7 mouse cellular contexts compared by ENCODE assay signal in the genomic region with DNA sequence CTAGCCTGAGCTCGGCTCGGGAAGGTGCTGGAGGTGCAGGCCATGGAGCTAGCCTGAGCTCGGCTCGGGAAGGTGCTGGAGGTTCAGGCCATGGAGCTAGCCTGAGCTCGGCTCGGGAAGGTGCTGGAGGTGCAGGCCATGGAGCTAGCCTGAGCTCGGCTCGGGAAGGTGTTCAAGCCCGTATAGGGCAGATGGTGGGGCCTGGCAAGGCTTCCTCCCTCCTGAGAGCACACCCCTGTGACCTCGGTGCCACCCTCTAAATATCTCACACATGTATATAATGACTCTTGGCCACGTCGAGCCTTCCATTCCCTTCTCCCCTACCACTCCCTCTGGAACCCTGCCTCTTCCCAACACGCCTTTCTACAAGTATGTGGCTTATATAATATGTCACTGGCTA. TPM values are rescaled to one million over a fixed set of nuclear protein-coding genes. Genes with fewer than 3 reads are reported as not detected.
DNase-seq lines count a peak whose midpoint lies in the region; ATAC-seq and TF ChIP-seq lines count a peak whose summit lies in the region.
"Not testable (repeated sequence)": the region's sequence is repeated elsewhere in the genome, so short reads cannot be mapped to it uniquely, and the experiment has no call there.

No protein-coding gene starts in this region.

- not testable (repeated sequence) for TF ChIP-seq EP300 in heart, adult 2 months (IDR thresholded peaks at IDR 0.05; ENCODE audit: insufficient read depth, low read depth, low read length)

- H3K9me3 ChIP-seq in heart, embryonic 14.5 days (ENCODE audit: control insufficient read depth, low read length); heart, embryonic 16.5 days (replicated peaks; ENCODE audit: control insufficient read depth, low read length): not testable (repeated sequence)

- peak overlapping the region; percentile 15; the same call in 1 of the 2 replicates for H3K27ac ChIP-seq in brown adipose tissue, adult 24 weeks (replicated peaks; ENCODE audit: low read depth, low read length)
- H3K27ac ChIP-seq in gastrocnemius, adult 2 months: peak overlapping the region; percentile 85
- H3K27ac ChIP-seq in heart, adult 2 months: peak overlapping the region; percentile 15
- H3K27ac ChIP-seq in heart, embryonic 14.5 days (replicated peaks in 1 of 2; ENCODE audit: control insufficient read depth in 1 of 2, insufficient read depth in 1 of 2, low read depth in 2 of 2, low read length in 2 of 2): peak overlapping the region; percentile 2 to 45; a peak in 3 of 4 replicates
- peak overlapping the region; percentile 61 for H3K27ac ChIP-seq in heart, embryonic 16.5 days (ENCODE audit: low read length)
- H3K27ac ChIP-seq in layer of hippocampus, adult 2 months: 0 out of 2 replicates have a peak overlapping the region, but pooled peaks have one; percentile 36
- peak overlapping the region; percentile 58 for H3K27ac ChIP-seq in macrophage

- H3K4me2 ChIP-seq in heart, embryonic 14.5 days (ENCODE audit: low read length); heart, embryonic 16.5 days (ENCODE audit: low read depth, low read length): not testable (repeated sequence)

- H3K27me3 ChIP-seq in heart, adult 2 months (ENCODE audit: control insufficient read depth, insufficient read depth, low read length); heart, embryonic 14.5 days (ENCODE audit: control insufficient read depth, insufficient read depth, low read length); heart, embryonic 16.5 days (ENCODE audit: control insufficient read depth, insufficient read depth, low read length): not testable (repeated sequence)

- WGBS in heart, adult 2 months: 86% methylated on average over 12 of the region's 13 CpGs
- WGBS in heart, embryonic 14.5 days: 91% methylated on average over 11 of the region's 13 CpGs
- 93% methylated on average over 11 of the region's 13 CpGs for WGBS in heart, embryonic 16.5 days
- 98% methylated on average over 11 of the region's 13 CpGs for WGBS in macrophage (ENCODE audit: missing documents)

- not testable (repeated sequence) for H3K4me1 ChIP-seq in brown adipose tissue, adult 24 weeks (ENCODE audit: control insufficient read depth, insufficient read depth, insufficient read length, low read length); heart, adult 2 months (ENCODE audit: control insufficient read depth, insufficient read depth, low read length); heart, embryonic 14.5 days (ENCODE audit: control insufficient read depth in 2 of 2, insufficient read depth in 2 of 2, low read length in 2 of 2)
- H3K4me1 ChIP-seq in heart, embryonic 16.5 days (ENCODE audit: control insufficient read depth, insufficient read depth, low read length): peaks cover 11% of the 10 kb centered on the region

- TF ChIP-seq POLR2A in heart, adult 2 months (IDR thresholded peaks at IDR 0.05; ENCODE audit: insufficient read depth, low read depth, low read length): not testable (repeated sequence)

- H3K36me3 ChIP-seq in heart, adult 2 months (ENCODE audit: control insufficient read depth, insufficient read depth, low read length): not testable (repeated sequence)
- peaks cover 84% of the 10 kb centered on the region for H3K36me3 ChIP-seq in heart, embryonic 14.5 days (ENCODE audit: control insufficient read depth, insufficient read depth, low read length)
- peaks cover 50% of the 10 kb centered on the region for H3K36me3 ChIP-seq in heart, embryonic 16.5 days (ENCODE audit: control insufficient read depth, insufficient read depth)
- peaks cover 48% of the 10 kb centered on the region for H3K36me3 ChIP-seq in macrophage (ENCODE audit: inconsistent target)

- intact Hi-C loops in gastrocnemius, adult 2 months (cut with DNase I); heart, adult 2 months (cut with DNase I): not testable (repeated sequence)

- not testable (repeated sequence) for ATAC-seq in heart, embryonic 14.5 days (ENCODE audit: insufficient number of reproducible peaks, insufficient read depth, low FRiP score, low read depth); heart, embryonic 16.5 days (replicated peaks; ENCODE audit: extremely low read depth, insufficient read depth, low FRiP score)

- not testable (repeated sequence) for H3K4me3 ChIP-seq in brown adipose tissue, adult 24 weeks (ENCODE audit: insufficient read depth, low read depth, low read length); gastrocnemius, adult 2 months; heart, adult 2 months; heart, embryonic 14.5 days (ENCODE audit: control insufficient read depth in 1 of 2, insufficient read depth in 1 of 2, low read depth in 1 of 2, low read length in 2 of 2); heart, embryonic 16.5 days (ENCODE audit: low read length); layer of hippocampus, adult 2 months; macrophage (ENCODE audit: inconsistent target)

- not testable (repeated sequence) for DNase-seq in gastrocnemius, adult 2 months; heart, adult 2 months; layer of hippocampus, adult 2 months (ENCODE audit: low spot score in 2 of 2)

- H3K79me2 ChIP-seq in heart, adult 2 months (replicated peaks; ENCODE audit: control insufficient read depth, insufficient read depth, low read length); macrophage (ENCODE audit: inconsistent target): not testable (repeated sequence)

- not testable (repeated sequence) for TF ChIP-seq CTCF in gastrocnemius, adult 2 months (IDR thresholded peaks at IDR 0.05); heart, adult 2 months (IDR thresholded peaks at IDR 0.05); layer of hippocampus, adult 2 months (conservative IDR thresholded peaks at IDR 0.05)

- H3K9ac ChIP-seq in heart, adult 2 months (ENCODE audit: low read depth, low read length); heart, embryonic 14.5 days (ENCODE audit: low read length); heart, embryonic 16.5 days (ENCODE audit: low read length): not testable (repeated sequence)

RNA-seq across cellular contexts. Expression of a gene that starts 21.6 kb away (rescaled TPM):
- polyA plus RNA-seq in brown adipose tissue, adult 24 weeks (2012; ENCODE audit: insufficient read depth, insufficient read length, missing spikeins): 39.8 and 48.7 TPM in 2 replicates
- 10 to 100 TPM; 20.1 to 35.5 TPM for total RNA-seq in gastrocnemius, adult 2 months (2021)
- total RNA-seq in heart, adult 2 months (2021): 10 to 100 TPM; 49.6 to 51.2 TPM
- 35.0 and 44.9 TPM in 2 replicates for polyA plus RNA-seq in heart, adult 2 months (2012; rRNA removed)
- polyA plus RNA-seq in heart, embryonic 14.5 days (2014; fragmentation: Nextera tagmentation; extraction: Ambion mirVana): 72.8 and 73.0 TPM in 2 replicates
- 78.8 and 79.2 TPM in 2 replicates for polyA plus RNA-seq in heart, embryonic 16.5 days (2015; fragmentation: Nextera tagmentation; extraction: Ambion mirVana)
- 10 to 100 TPM; 28.8 to 30.5 TPM for total RNA-seq in layer of hippocampus, adult 2 months (2021)
- total RNA-seq in macrophage (2018; cell fraction: chromatin; rRNA removed): 10 to 100 TPM in 14 of 26 experiments, 1 to 10 TPM in 12; 1.5 to 22.9 (median 10.7) TPM
- total RNA-seq in macrophage (2018; cell fraction: cytosol; rRNA removed): 10 to 100 TPM; 10.6 to 41.1 (median 27.2) TPM
- 10 to 100 TPM in 16 of 26 experiments, 1 to 10 TPM in 10; 5.7 to 27.1 (median 12.2) TPM for total RNA-seq in macrophage (2018; cell fraction: nucleus; rRNA removed)
- 26.4 to 27.2 TPM (median 26.7 TPM) in 3 replicates for polyA plus RNA-seq in macrophage (2018)

RNA-seq across cellular contexts. Expression of a gene that starts 21.7 kb away (rescaled TPM):
- polyA plus RNA-seq in brown adipose tissue, adult 24 weeks (2012; ENCODE audit: insufficient read depth, insufficient read length, missing spikeins): 58.4 and 61.0 TPM in 2 replicates
- total RNA-seq in gastrocnemius, adult 2 months (2021): 10 to 100 TPM; 24.0 to 32.9 TPM
- 10 to 100 TPM; 40.8 to 48.0 TPM for total RNA-seq in heart, adult 2 months (2021)
- polyA plus RNA-seq in heart, adult 2 months (2012; rRNA removed): 39.3 and 41.7 TPM in 2 replicates
- 75.2 and 80.6 TPM in 2 replicates for polyA plus RNA-seq in heart, embryonic 14.5 days (2014; fragmentation: Nextera tagmentation; extraction: Ambion mirVana)
- polyA plus RNA-seq in heart, embryonic 16.5 days (2015; fragmentation: Nextera tagmentation; extraction: Ambion mirVana): 96.5 and 97.0 TPM in 2 replicates
- 10 to 100 TPM; 23.2 to 26.3 TPM for total RNA-seq in layer of hippocampus, adult 2 months (2021)
- total RNA-seq in macrophage (2018; cell fraction: chromatin; rRNA removed): 10 to 100 TPM in 3 of 26 experiments, 1 to 10 TPM in 23; 1.2 to 11.1 (median 7.7) TPM
- 10 to 100 TPM in 17 of 26 experiments, 1 to 10 TPM in 9; 5.5 to 13.7 (median 10.9) TPM for total RNA-seq in macrophage (2018; cell fraction: cytosol; rRNA removed)
- total RNA-seq in macrophage (2018; cell fraction: nucleus; rRNA removed): 10 to 100 TPM in 6 of 26 experiments, 1 to 10 TPM in 20; 2.8 to 14.6 (median 8.8) TPM
- polyA plus RNA-seq in macrophage (2018): 10.1 to 23.1 TPM (median 12.5 TPM) in 3 replicates

Comparison
In these comparisons a context has a peak if more than half of its experiments do, and no peak if none do; other contexts are left out.
1. H3K27ac ChIP-seq: peak in every context shown above with its lines; median percentile 85 in gastrocnemius, adult 2 months; 61 in heart, embryonic 16.5 days; 58 in macrophage; 36 in layer of hippocampus, adult 2 months; 24 in heart, embryonic 14.5 days; 15 in brown adipose tissue, adult 24 weeks; 15 in heart, adult 2 months.